Comparison of ENCODE assay signal across 11 mouse cellular contexts in genomic region chr2:93135324-93135723, GRCm38 (mm10). TPM values are rescaled to one million over a fixed set of nuclear protein-coding genes. Genes with fewer than 3 reads are reported as not detected.
DNase-seq lines count a peak whose midpoint lies in the region; ATAC-seq and TF ChIP-seq lines count a peak whose summit lies in the region.
"Had no signal": no experiment of that assay in that cellular context is flagged by ENCODE, and none has a peak within 500 bp of the region (broad histone marks: within the 10 kb centered on the region; RNA-seq: fewer than 3 reads in every experiment).

No protein-coding gene starts in this region.

- no peak overlapping the region for H3K9ac ChIP-seq in liver, embryonic 16.5 days (ENCODE audit: low read depth, low read length)
- no peak overlapping the region for H3K9ac ChIP-seq in heart, adult 2 months (ENCODE audit: low read depth, low read length)
- no peak overlapping the region for H3K9ac ChIP-seq in lung, postnatal 0 days (replicated peaks; ENCODE audit: low read depth)
- H3K9ac ChIP-seq in forebrain, embryonic 12.5 days: no peak overlapping the region
- H3K9ac ChIP-seq: midbrain, embryonic 12.5 days had no signal

- TF ChIP-seq POLR2A in heart, adult 2 months (IDR thresholded peaks at IDR 0.05; ENCODE audit: insufficient read depth, low read depth, low read length): no peak

- H3K27ac ChIP-seq in liver, embryonic 16.5 days (ENCODE audit: low read length): no peak overlapping the region
- peak overlapping the region; percentile 60 for H3K27ac ChIP-seq in heart, adult 2 months
- H3K27ac ChIP-seq in lung, postnatal 0 days (ENCODE audit: low read length): 0 out of 2 replicates have a peak overlapping the region, but pooled peaks have one; percentile 51
- H3K27ac ChIP-seq in forebrain, embryonic 12.5 days: no peak overlapping the region
- H3K27ac ChIP-seq: midbrain, embryonic 12.5 days had no signal

- peak; percentile 94 for TF ChIP-seq EP300 in heart, adult 2 months (IDR thresholded peaks at IDR 0.05; ENCODE audit: insufficient read depth, low read depth, low read length)
- peak; percentile 94 for TF ChIP-seq EP300 in lung, postnatal 0 days (IDR thresholded peaks at IDR 0.05)

- 0 out of 2 replicates have a peak, but pooled peaks have one; percentile 35 for ATAC-seq in liver, embryonic 16.5 days (ENCODE audit: low read depth)
- peak; percentile 83 for ATAC-seq in lung, postnatal 0 days
- ATAC-seq in forebrain, embryonic 12.5 days (ENCODE audit: low FRiP score): no peak

- no peaks in the 10 kb centered on the region for H3K36me3 ChIP-seq in liver, embryonic 16.5 days (ENCODE audit: control insufficient read depth, insufficient read depth)
- peaks cover 3% of the 10 kb centered on the region; the same call in 1 of the 2 replicates for H3K36me3 ChIP-seq in heart, adult 2 months (ENCODE audit: control insufficient read depth, insufficient read depth, low read length)
- no peaks in the 10 kb centered on the region for H3K36me3 ChIP-seq in lung, postnatal 0 days (ENCODE audit: insufficient read depth, low read length)
- H3K36me3 ChIP-seq in forebrain, embryonic 12.5 days (replicated peaks): no peaks in the 10 kb centered on the region
- H3K36me3 ChIP-seq: midbrain, embryonic 12.5 days had no signal

- no peaks in the 10 kb centered on the region for H3K79me2 ChIP-seq in heart, adult 2 months (replicated peaks; ENCODE audit: control insufficient read depth, insufficient read depth, low read length)

- no peak overlapping the region for H3K4me3 ChIP-seq in liver, embryonic 16.5 days (ENCODE audit: low read depth, low read length)
- no peak overlapping the region for H3K4me3 ChIP-seq in heart, adult 2 months
- no peak overlapping the region for H3K4me3 ChIP-seq in lung, postnatal 0 days (ENCODE audit: low read depth, low read length)
- no peak overlapping the region for H3K4me3 ChIP-seq in forebrain, embryonic 12.5 days (replicated peaks)
- H3K4me3 ChIP-seq: erythroblast, embryonic 14.5 days; midbrain, embryonic 12.5 days had no signal

- no peaks in the 10 kb centered on the region for H3K4me1 ChIP-seq in liver, embryonic 16.5 days (ENCODE audit: control insufficient read depth, low read depth, low read length)
- peaks cover 23% of the 10 kb centered on the region for H3K4me1 ChIP-seq in heart, adult 2 months (ENCODE audit: control insufficient read depth, insufficient read depth, low read length)
- no peaks in the 10 kb centered on the region; the same call in 1 of the 2 replicates for H3K4me1 ChIP-seq in lung, postnatal 0 days (ENCODE audit: insufficient read depth, low read depth, low read length)
- H3K4me1 ChIP-seq in forebrain, embryonic 12.5 days: no peaks in the 10 kb centered on the region
- H3K4me1 ChIP-seq: midbrain, embryonic 12.5 days had no signal

- no peak for TF ChIP-seq CTCF in heart, adult 2 months (IDR thresholded peaks at IDR 0.05)
- TF ChIP-seq CTCF in lung, postnatal 0 days (IDR thresholded peaks at IDR 0.05): no peak

- intact Hi-C loops in heart, adult 2 months (cut with DNase I): loop anchor here (10.0 kb wide), 1 partner anchor 129 kb away; no protein-coding TSS in a partner anchor

- H3K9me3 ChIP-seq in liver, embryonic 16.5 days (replicated peaks; ENCODE audit: control insufficient read depth, low read length): no peaks in the 10 kb centered on the region
- no peaks in the 10 kb centered on the region for H3K9me3 ChIP-seq in lung, postnatal 0 days (ENCODE audit: low read length)
- H3K9me3 ChIP-seq in forebrain, embryonic 12.5 days: no peaks in the 10 kb centered on the region
- H3K9me3 ChIP-seq: midbrain, embryonic 12.5 days had no signal

- WGBS in liver, embryonic 16.5 days (ENCODE audit: insufficient replicate concordance): 39% methylated on average over 7 of the region's 7 CpGs
- 26% methylated on average over 7 of the region's 7 CpGs for WGBS in heart, adult 2 months
- 31% methylated on average over 7 of the region's 7 CpGs for WGBS in lung, postnatal 0 days
- WGBS in forebrain, embryonic 12.5 days: 79% methylated on average over 7 of the region's 7 CpGs

- no peak overlapping the region for H3K4me2 ChIP-seq in liver, embryonic 16.5 days (ENCODE audit: low read depth, low read length)
- H3K4me2 ChIP-seq in lung, postnatal 0 days (replicated peaks; ENCODE audit: low read depth, low read length): no peak overlapping the region
- H3K4me2 ChIP-seq in forebrain, embryonic 12.5 days: no peak overlapping the region
- H3K4me2 ChIP-seq: midbrain, embryonic 12.5 days had no signal

- H3K27me3 ChIP-seq in liver, embryonic 16.5 days (ENCODE audit: control insufficient read depth, insufficient read depth, low read depth, low read length): no peaks in the 10 kb centered on the region
- no peaks in the 10 kb centered on the region for H3K27me3 ChIP-seq in heart, adult 2 months (ENCODE audit: control insufficient read depth, insufficient read depth, low read length)
- H3K27me3 ChIP-seq in lung, postnatal 0 days (replicated peaks; ENCODE audit: insufficient read depth, low read length): no peaks in the 10 kb centered on the region
- H3K27me3 ChIP-seq in forebrain, embryonic 12.5 days: no peaks in the 10 kb centered on the region
- H3K27me3 ChIP-seq: midbrain, embryonic 12.5 days had no signal

- DNase-seq in liver: no peak
- DNase-seq in heart, adult 2 months: peak; percentile 41 to 67
- DNase-seq in heart, postnatal 4 days: peak; percentile 50
- peak; percentile 68 for DNase-seq in lung, postnatal 0 days (ENCODE audit: low spot score)
- no peak for DNase-seq in yolk sac, embryonic 10.5 days (ENCODE audit: low spot score)
- no peak for DNase-seq in spleen, postnatal 36 days (ENCODE audit: low spot score in 2 of 2)
- DNase-seq: cerebellum, postnatal 10 days had no signal

RNA-seq across cellular contexts. Expression of gene Trp53i11, which starts 52.0 kb away (rescaled TPM):
- polyA plus RNA-seq in liver, embryonic 16.5 days (2015; fragmentation: Nextera tagmentation; extraction: Ambion mirVana): 3.2 and 5.8 TPM in 2 replicates
- total RNA-seq in heart, adult 2 months (2021): 10 to 100 TPM; 25.2 to 33.2 TPM
- polyA plus RNA-seq in heart, adult 2 months (2012; rRNA removed): 34.4 and 42.7 TPM in 2 replicates
- total RNA-seq in heart, postnatal 4 days (2021): 10 to 100 TPM; 79.0 to 82.5 TPM
- polyA plus RNA-seq in lung, postnatal 0 days (2015; fragmentation: Nextera tagmentation; extraction: Ambion mirVana): 14.8 and 21.1 TPM in 2 replicates
- 106 and 137 TPM in 2 replicates for polyA plus RNA-seq in forebrain, embryonic 12.5 days (2016; fragmentation: Nextera tagmentation; extraction: Ambion mirVana)

Comparison
In these comparisons a context has a peak if more than half of its experiments do, and no peak if none do; other contexts are left out.
1. H3K27ac ChIP-seq: peak in heart, adult 2 months (single experiment) and lung, postnatal 0 days (single experiment); none in liver, embryonic 16.5 days (single experiment) and forebrain, embryonic 12.5 days (single experiment).
2. DNase-seq: peak in heart, adult 2 months (2 of 2), heart, postnatal 4 days (single experiment) and lung, postnatal 0 days (single experiment); none in liver (single experiment), yolk sac, embryonic 10.5 days (single experiment) and spleen, postnatal 36 days (0 of 2).